Mouse (Mus musculus): Measurements from ENCODE around the gene Kpnb1. TPM values are rescaled to one million over a fixed set of nuclear protein-coding genes. Genes with fewer than 3 reads are reported as not detected.

Kpnb1 gene
- polyA plus RNA-seq, 2 experiments, result 71.8 to 145 TPM

- Histone ChIP-seq H3K4me2 (replicated peaks; ENCODE audit: low read depth, low read length, severe bottlenecking) (no peak overlapping the region), H3K9ac (ENCODE audit: low read depth, low read length, severe bottlenecking) (no peak overlapping the region), H3K9me3 (ENCODE audit: control insufficient read depth, low read length) (no peaks in the 10 kb centered on the region), H3K27me3 (ENCODE audit: control insufficient read depth, insufficient read depth, low read length) (no peaks in the 10 kb centered on the region), H3K27ac (replicated peaks; ENCODE audit: low read depth, low read length) (no peak overlapping the region), H3K4me3 (replicated peaks; ENCODE audit: low read length) (no peak overlapping the region), H3K36me3 (ENCODE audit: control insufficient read depth, insufficient read depth, low read length) (peaks cover 51% of the 10 kb centered on the region), H3K4me1 (ENCODE audit: control insufficient read depth, insufficient read depth, low read length) (no peaks in the 10 kb centered on the region; the same call in 1 of the 2 replicates)
- no peak for DNase-seq (ENCODE audit: low spot score)
- 79% methylated on average over 8 of the region's 8 CpGs for WGBS
- ATAC-seq (ENCODE audit: low FRiP score, low read depth), result no peak
- TF ChIP-seq POLR2A (IDR thresholded peaks at IDR 0.05; ENCODE audit: borderline replicate concordance, extremely low read depth, insufficient read depth, insufficient read length), result no peak
These were observed 19.3 kb upstream of the Kpnb1 start for GRCm38 (mm10) chr11:97207011-97207422.

GRCm38 (mm10) chr11:97199519-97199918, 11.8 kb upstream of the Kpnb1 start:
- ATAC-seq (ENCODE audit: low FRiP score, low read depth) (no peak), DNase-seq (ENCODE audit: low spot score) (no peak)
- Histone ChIP-seq H3K27ac (replicated peaks; ENCODE audit: low read depth, low read length) (no peak overlapping the region), H3K27me3 (ENCODE audit: control insufficient read depth, insufficient read depth, low read length) (no peaks in the 10 kb centered on the region), H3K4me1 (ENCODE audit: control insufficient read depth, insufficient read depth, low read length) (peaks cover 2% of the 10 kb centered on the region; the same call in 1 of the 2 replicates), H3K9ac (ENCODE audit: low read depth, low read length, severe bottlenecking) (no peak overlapping the region), H3K4me2 (replicated peaks; ENCODE audit: low read depth, low read length, severe bottlenecking) (no peak overlapping the region), H3K36me3 (ENCODE audit: control insufficient read depth, insufficient read depth, low read length) (no peaks in the 10 kb centered on the region), H3K4me3 (replicated peaks; ENCODE audit: low read length) (no peak overlapping the region), H3K9me3 (ENCODE audit: control insufficient read depth, low read length) (no peaks in the 10 kb centered on the region)
- 83% methylated on average over 6 of the region's 6 CpGs for WGBS
- TF ChIP-seq POLR2A (IDR thresholded peaks at IDR 0.05; ENCODE audit: borderline replicate concordance, extremely low read depth, insufficient read depth, insufficient read length), result no peak

- 20% methylated on average over 5 of the region's 5 CpGs for WGBS
- H3K9ac ChIP-seq (ENCODE audit: low read depth, low read length, severe bottlenecking), result no peak overlapping the region
- DNase-seq (ENCODE audit: low spot score), result no peak
- no peak for ATAC-seq (ENCODE audit: low FRiP score, low read depth)
- peaks cover 2% of the 10 kb centered on the region; the same call in 1 of the 2 replicates for H3K4me1 ChIP-seq (ENCODE audit: control insufficient read depth, insufficient read depth, low read length)
- no peak overlapping the region for H3K27ac ChIP-seq (replicated peaks; ENCODE audit: low read depth, low read length)
- no peak for TF ChIP-seq POLR2A (IDR thresholded peaks at IDR 0.05; ENCODE audit: borderline replicate concordance, extremely low read depth, insufficient read depth, insufficient read length)
- no peaks in the 10 kb centered on the region for H3K27me3 ChIP-seq (ENCODE audit: control insufficient read depth, insufficient read depth, low read length)
- no peaks in the 10 kb centered on the region for H3K36me3 ChIP-seq (ENCODE audit: control insufficient read depth, insufficient read depth, low read length)
- no peak overlapping the region for H3K4me2 ChIP-seq (replicated peaks; ENCODE audit: low read depth, low read length, severe bottlenecking)
- H3K4me3 ChIP-seq (replicated peaks; ENCODE audit: low read length), result no peak overlapping the region
- H3K9me3 ChIP-seq (ENCODE audit: control insufficient read depth, low read length), result no peaks in the 10 kb centered on the region
These were observed 10.9 kb upstream of the Kpnb1 start for GRCm38 (mm10) chr11:97198601-97199000.

- DNase-seq (ENCODE audit: low spot score) (no peak), ATAC-seq (ENCODE audit: low FRiP score, low read depth) (no peak)
- Histone ChIP-seq H3K27me3 (ENCODE audit: control insufficient read depth, insufficient read depth, low read length) (no peaks in the 10 kb centered on the region), H3K4me3 (replicated peaks; ENCODE audit: low read length) (no peak overlapping the region), H3K27ac (replicated peaks; ENCODE audit: low read depth, low read length) (no peak overlapping the region), H3K9me3 (ENCODE audit: control insufficient read depth, low read length) (no peaks in the 10 kb centered on the region), H3K36me3 (ENCODE audit: control insufficient read depth, insufficient read depth, low read length) (no peaks in the 10 kb centered on the region), H3K4me1 (ENCODE audit: control insufficient read depth, insufficient read depth, low read length) (peaks cover 2% of the 10 kb centered on the region; the same call in 1 of the 2 replicates), H3K9ac (ENCODE audit: low read depth, low read length, severe bottlenecking) (no peak overlapping the region), H3K4me2 (replicated peaks; ENCODE audit: low read depth, low read length, severe bottlenecking) (no peak overlapping the region)
- no peak for TF ChIP-seq POLR2A (IDR thresholded peaks at IDR 0.05; ENCODE audit: borderline replicate concordance, extremely low read depth, insufficient read depth, insufficient read length)
- WGBS, result 76% methylated on average over 8 of the region's 8 CpGs
These were observed 9.3 kb upstream of the Kpnb1 start for GRCm38 (mm10) chr11:97197021-97197420.

- Histone ChIP-seq H3K27me3 (ENCODE audit: control insufficient read depth, insufficient read depth, low read length) (no peaks in the 10 kb centered on the region), H3K4me2 (replicated peaks; ENCODE audit: low read depth, low read length, severe bottlenecking) (no peak overlapping the region), H3K9me3 (ENCODE audit: control insufficient read depth, low read length) (no peaks in the 10 kb centered on the region), H3K9ac (ENCODE audit: low read depth, low read length, severe bottlenecking) (no peak overlapping the region), H3K4me1 (ENCODE audit: control insufficient read depth, insufficient read depth, low read length) (no peaks in the 10 kb centered on the region), H3K36me3 (ENCODE audit: control insufficient read depth, insufficient read depth, low read length) (no peaks in the 10 kb centered on the region), H3K27ac (replicated peaks; ENCODE audit: low read depth, low read length) (no peak overlapping the region), H3K4me3 (replicated peaks; ENCODE audit: low read length) (no peak overlapping the region)
- DNase-seq (ENCODE audit: low spot score) (no peak), ATAC-seq (ENCODE audit: low FRiP score, low read depth) (no peak)
- no peak for TF ChIP-seq POLR2A (IDR thresholded peaks at IDR 0.05; ENCODE audit: borderline replicate concordance, extremely low read depth, insufficient read depth, insufficient read length)
- 75% methylated on average over 12 of the region's 12 CpGs for WGBS
These were observed 8.9 kb upstream of the Kpnb1 start for GRCm38 (mm10) chr11:97196541-97196940.

- Histone ChIP-seq H3K4me2 (replicated peaks; ENCODE audit: low read depth, low read length, severe bottlenecking) (no peak overlapping the region), H3K4me3 (replicated peaks; ENCODE audit: low read length) (no peak overlapping the region), H3K4me1 (ENCODE audit: control insufficient read depth, insufficient read depth, low read length) (peaks cover 6% of the 10 kb centered on the region), H3K27ac (replicated peaks; ENCODE audit: low read depth, low read length) (no peak overlapping the region), H3K27me3 (ENCODE audit: control insufficient read depth, insufficient read depth, low read length) (no peaks in the 10 kb centered on the region), H3K9ac (ENCODE audit: low read depth, low read length, severe bottlenecking) (no peak overlapping the region), H3K36me3 (ENCODE audit: control insufficient read depth, insufficient read depth, low read length) (0 out of 2 replicates have a peak, but pooled peaks cover 5% of the 10 kb centered on the region), H3K9me3 (ENCODE audit: control insufficient read depth, low read length) (no peaks in the 10 kb centered on the region)
- no peak for ATAC-seq (ENCODE audit: low FRiP score, low read depth)
- TF ChIP-seq POLR2A (IDR thresholded peaks at IDR 0.05; ENCODE audit: borderline replicate concordance, extremely low read depth, insufficient read depth, insufficient read length), result no peak
- no peak for DNase-seq (ENCODE audit: low spot score)
These were observed 4.9 kb upstream of the Kpnb1 start for GRCm38 (mm10) chr11:97192621-97192951.
